ENCODE assay signal across 11 mouse cellular contexts in the genomic region with DNA sequence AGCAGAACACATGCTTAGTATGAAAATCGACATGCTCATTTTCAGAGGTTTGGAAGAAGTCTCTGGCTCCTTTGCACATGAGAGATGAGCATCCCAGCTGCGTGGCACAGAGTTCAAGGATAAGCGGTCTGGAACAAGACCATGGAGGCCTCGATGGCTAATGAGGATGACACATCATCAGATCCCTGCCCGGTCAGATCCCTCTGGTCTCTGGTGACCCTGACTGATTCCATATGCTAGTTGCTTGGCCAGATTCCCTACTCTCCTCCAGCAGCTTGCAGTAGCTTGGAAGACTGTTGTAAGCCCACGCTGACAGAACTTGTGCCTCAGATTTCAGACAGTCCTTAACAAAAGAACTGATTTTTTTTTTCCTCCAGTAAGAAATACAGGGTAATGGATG. TPM values are rescaled to one million over a fixed set of nuclear protein-coding genes. Genes with fewer than 3 reads are reported as not detected.
DNase-seq lines count a peak whose midpoint lies in the region; ATAC-seq and TF ChIP-seq lines count a peak whose summit lies in the region.
"Had no signal": no experiment of that assay in that cellular context is flagged by ENCODE, and none has a peak within 500 bp of the region (broad histone marks: within the 10 kb centered on the region; RNA-seq: fewer than 3 reads in every experiment).

No protein-coding gene starts in this region.

- peak; percentile 60 for DNase-seq in hindbrain, postnatal 0 days (ENCODE audit: low spot score)
- DNase-seq in adrenal gland, postnatal 10 days, result peak; percentile 42
- peak; percentile 57 to 72 for DNase-seq in cerebellum, postnatal 14 days
- no peak for DNase-seq in T-cell, adult 2 months (ENCODE audit: low spot score)

- peak; percentile 79 for ATAC-seq in hindbrain, postnatal 0 days
- no peak for ATAC-seq in hindbrain, embryonic 13.5 days (ENCODE audit: low FRiP score)
- peak; percentile 98 for ATAC-seq in lung, embryonic 16.5 days (ENCODE audit: low read depth)
- ATAC-seq in neural tube, embryonic 15.5 days (ENCODE audit: low FRiP score), result no peak

- H3K4me1 ChIP-seq in hindbrain, postnatal 0 days (ENCODE audit: insufficient read depth, low read length), result no peaks in the 10 kb centered on the region
- H3K4me1 ChIP-seq in hindbrain, embryonic 13.5 days (replicated peaks), result no peaks in the 10 kb centered on the region
- 0 out of 2 replicates have a peak, but pooled peaks cover 2% of the 10 kb centered on the region for H3K4me1 ChIP-seq in lung, embryonic 16.5 days (replicated peaks; ENCODE audit: control insufficient read depth, insufficient read depth, low read length)
- H3K4me1 ChIP-seq in neural tube, embryonic 15.5 days, result no peaks in the 10 kb centered on the region
- H3K4me1 ChIP-seq: hindbrain, embryonic 15.5 days had no signal

- WGBS in hindbrain, postnatal 0 days, result 49% methylated on average over 6 of the region's 6 CpGs
- whole genome bisulfite sequencing in hindbrain, embryonic 13.5 days, result 87% methylated on average over 6 of the region's 6 CpGs
- WGBS in lung, embryonic 16.5 days, result 50% methylated on average over 6 of the region's 6 CpGs
- 82% methylated on average over 6 of the region's 6 CpGs for WGBS in neural tube, embryonic 15.5 days

- no peak overlapping the region for H3K27ac ChIP-seq in hindbrain, postnatal 0 days
- no peak overlapping the region for H3K27ac ChIP-seq in hindbrain, embryonic 13.5 days
- H3K27ac ChIP-seq in lung, embryonic 16.5 days (ENCODE audit: low read length), result 0 out of 2 replicates have a peak overlapping the region, but pooled peaks have one; percentile 85
- H3K27ac ChIP-seq in neural tube, embryonic 15.5 days (replicated peaks), result no peak overlapping the region
- H3K27ac ChIP-seq: hindbrain, embryonic 15.5 days had no signal

- H3K9me3 ChIP-seq in hindbrain, postnatal 0 days (ENCODE audit: low read length), result no peaks in the 10 kb centered on the region
- H3K9me3 ChIP-seq in hindbrain, embryonic 13.5 days, result no peaks in the 10 kb centered on the region
- H3K9me3 ChIP-seq in lung, embryonic 16.5 days (ENCODE audit: control insufficient read depth, low read length), result no peaks in the 10 kb centered on the region
- no peaks in the 10 kb centered on the region for H3K9me3 ChIP-seq in neural tube, embryonic 15.5 days (replicated peaks)
- H3K9me3 ChIP-seq: G1E; hindbrain, embryonic 15.5 days had no signal

- no peak overlapping the region for H3K4me3 ChIP-seq in hindbrain, postnatal 0 days (ENCODE audit: low read length)
- H3K4me3 ChIP-seq in hindbrain, embryonic 13.5 days, result no peak overlapping the region
- H3K4me3 ChIP-seq in lung, embryonic 16.5 days (ENCODE audit: low read length), result no peak overlapping the region
- no peak overlapping the region for H3K4me3 ChIP-seq in neural tube, embryonic 15.5 days (replicated peaks)
- H3K4me3 ChIP-seq: hindbrain, embryonic 15.5 days; myocyte had no signal

- no peak for TF ChIP-seq CTCF in hindbrain, postnatal 0 days (IDR thresholded peaks at IDR 0.05; ENCODE audit: low read depth)

- no peaks in the 10 kb centered on the region for H3K27me3 ChIP-seq in hindbrain, postnatal 0 days (ENCODE audit: insufficient read depth, low read length)
- no peaks in the 10 kb centered on the region for H3K27me3 ChIP-seq in hindbrain, embryonic 13.5 days
- no peaks in the 10 kb centered on the region for H3K27me3 ChIP-seq in lung, embryonic 16.5 days (ENCODE audit: control insufficient read depth, insufficient read depth, low read depth, low read length)
- no peaks in the 10 kb centered on the region for H3K27me3 ChIP-seq in neural tube, embryonic 15.5 days (replicated peaks)
- H3K27me3 ChIP-seq: hindbrain, embryonic 15.5 days had no signal

- no peak overlapping the region for H3K9ac ChIP-seq in hindbrain, postnatal 0 days (replicated peaks; ENCODE audit: low read length)
- no peak overlapping the region for H3K9ac ChIP-seq in hindbrain, embryonic 13.5 days
- H3K9ac ChIP-seq in lung, embryonic 16.5 days (ENCODE audit: low read length), result no peak overlapping the region
- no peak overlapping the region for H3K9ac ChIP-seq in neural tube, embryonic 15.5 days (replicated peaks)
- H3K9ac ChIP-seq: hindbrain, embryonic 15.5 days had no signal

- H3K4me2 ChIP-seq in hindbrain, postnatal 0 days (ENCODE audit: low read depth, low read length), result no peak overlapping the region
- H3K4me2 ChIP-seq in hindbrain, embryonic 13.5 days, result no peak overlapping the region
- no peak overlapping the region for H3K4me2 ChIP-seq in lung, embryonic 16.5 days (ENCODE audit: low read depth, low read length)
- no peak overlapping the region for H3K4me2 ChIP-seq in neural tube, embryonic 15.5 days
- H3K4me2 ChIP-seq: hindbrain, embryonic 15.5 days had no signal

- no peaks in the 10 kb centered on the region for H3K36me3 ChIP-seq in hindbrain, postnatal 0 days (ENCODE audit: insufficient read depth, low read length)
- H3K36me3 ChIP-seq in hindbrain, embryonic 13.5 days, result no peaks in the 10 kb centered on the region
- H3K36me3 ChIP-seq in lung, embryonic 16.5 days (ENCODE audit: control insufficient read depth, insufficient read depth, low read length), result no peaks in the 10 kb centered on the region
- no peaks in the 10 kb centered on the region for H3K36me3 ChIP-seq in neural tube, embryonic 15.5 days
- H3K36me3 ChIP-seq: G1E; hindbrain, embryonic 15.5 days had no signal

RNA-seq across cellular contexts. Expression of a gene that starts 26.7 kb away (rescaled TPM):
- total RNA-seq in hindbrain, postnatal 0 days (2014; rRNA removed), result not detected in 2 replicates
- 0.08 and 0.13 TPM in 2 replicates for polyA plus RNA-seq in hindbrain, postnatal 0 days (2015; fragmentation: Nextera tagmentation; extraction: Ambion mirVana)
- 0.71 TPM in 1 of 2 replicates, not detected in the other for polyA plus RNA-seq in hindbrain, embryonic 13.5 days (2015; fragmentation: Nextera tagmentation; extraction: Ambion mirVana)
- 100 to 1,000 TPM; 236 to 622 TPM for total RNA-seq in adrenal gland, postnatal 10 days (2021)
- polyA plus RNA-seq in lung, embryonic 16.5 days (2015; fragmentation: Nextera tagmentation; extraction: Ambion mirVana), result 1.5 and 16.1 TPM in 2 replicates
- 0.51 TPM in 1 of 2 replicates, not detected in the other for polyA plus RNA-seq in neural tube, embryonic 15.5 days (2015; fragmentation: Nextera tagmentation; extraction: Ambion mirVana)
- total RNA-seq: left cerebral cortex, postnatal 25 days had no signal
- polyA plus RNA-seq: G1E, myocyte had no signal

RNA-seq across cellular contexts. Expression of a gene that starts 45.1 kb away (rescaled TPM):
- total RNA-seq in hindbrain, postnatal 0 days (2014; rRNA removed), result not detected in 2 replicates
- not detected in 2 replicates for polyA plus RNA-seq in hindbrain, postnatal 0 days (2015; fragmentation: Nextera tagmentation; extraction: Ambion mirVana)
- 0.16 TPM in 1 of 2 replicates, not detected in the other for polyA plus RNA-seq in hindbrain, embryonic 13.5 days (2015; fragmentation: Nextera tagmentation; extraction: Ambion mirVana)
- 100 to 1,000 TPM; 274 to 777 TPM for total RNA-seq in adrenal gland, postnatal 10 days (2021)
- 1.9 and 19.9 TPM in 2 replicates for polyA plus RNA-seq in lung, embryonic 16.5 days (2015; fragmentation: Nextera tagmentation; extraction: Ambion mirVana)
- polyA plus RNA-seq in neural tube, embryonic 15.5 days (2015; fragmentation: Nextera tagmentation; extraction: Ambion mirVana), result 0.06 and 0.73 TPM in 2 replicates
- total RNA-seq: left cerebral cortex, postnatal 25 days had no signal
- polyA plus RNA-seq: G1E, myocyte had no signal

Comparison
In these comparisons a context has a peak if more than half of its experiments do, and no peak if none do; other contexts are left out.
1. ATAC-seq: peak in hindbrain, postnatal 0 days (single experiment) and lung, embryonic 16.5 days (single experiment); none in hindbrain, embryonic 13.5 days (single experiment) and neural tube, embryonic 15.5 days (single experiment).